Mouse (Mus musculus) spleen, adult 2 months (tissue): Measurements from ENCODE around the gene Acp5. TPM values are rescaled to one million over a fixed set of nuclear protein-coding genes. Genes with fewer than 3 reads are reported as not detected.

Source experiments
- DNase-seq, 2 experiments: peaks; one replicate each; pipeline versions ENCODE4 v3.0.0 to v3.0.0-alpha.2; 2012 to 2021; ENCODE audit warnings: low spot score in 2 of 2, low read depth in 1 of 2
- H3K27ac ChIP-seq: fragments of 200-500 bp; 2 replicates; pipeline ENCODE4 v1.5.1; 2012; ENCODE audit warnings: low read length, inconsistent platforms; ENCODE audit not compliant: insufficient read depth
- H3K27me3 ChIP-seq: fragments of 200-500 bp; 2 replicates; pipeline ENCODE4 v1.6.1; 2012; ENCODE audit warnings: mild to moderate bottlenecking, moderate library complexity, low read length, inconsistent platforms; ENCODE audit not compliant: control insufficient read depth, insufficient read depth
- H3K36me3 ChIP-seq: fragments of 200-500 bp; 2 replicates; pipeline ENCODE4 v1.6.1; 2012; ENCODE audit warnings: mild to moderate bottlenecking, low read length, inconsistent platforms; ENCODE audit not compliant: control insufficient read depth, insufficient read depth
- H3K4me1 ChIP-seq: fragments of 200-500 bp; 2 replicates; pipeline ENCODE4 v1.6.1; 2011; ENCODE audit warnings: inconsistent platforms; ENCODE audit not compliant: control insufficient read depth, insufficient read depth, insufficient read length
- H3K4me3 ChIP-seq: fragments of 200-500 bp; 2 replicates; pipeline ENCODE4 v1.5.1; 2011; ENCODE audit warnings: mild to moderate bottlenecking, inconsistent platforms; ENCODE audit not compliant: insufficient read depth, insufficient read length; ENCODE audit errors: extremely low read depth
- CTCF ChIP-seq: fragments of 200-500 bp; IDR thresholded peaks from 2 replicates; pipeline ENCODE4 v1.5.1; 2011; ENCODE audit warnings: mild to moderate bottlenecking, inconsistent platforms; ENCODE audit not compliant: insufficient read depth, insufficient read length, insufficient replicate concordance; ENCODE audit errors: extremely low read depth
- POLR2A ChIP-seq: fragments of 200-500 bp; IDR thresholded peaks from 2 replicates; pipeline ENCODE4 v1.6.1; 2011; ENCODE audit warnings: low read depth, low read length, inconsistent platforms
- WGBS: fragments of 180-500 bp; shearing (Covaris S2); methylation state at CpG from one replicate; pipeline ENCODE4 v1.1.7; 2018; 5-methylcytosine and 5-hydroxymethylcytosine counted together
- polyA plus RNA-seq: library from polyadenylated mRNA; depleted of rRNA; stranded (reverse); fragments of >200 nt; gene quantifications from 2 replicates; pipeline ENCODE4 v1.2.3, GENCODE M21; 2012

The Acp5 gene
- polyA plus RNA-seq, 1 experiment: 340 TPM

DNA sequence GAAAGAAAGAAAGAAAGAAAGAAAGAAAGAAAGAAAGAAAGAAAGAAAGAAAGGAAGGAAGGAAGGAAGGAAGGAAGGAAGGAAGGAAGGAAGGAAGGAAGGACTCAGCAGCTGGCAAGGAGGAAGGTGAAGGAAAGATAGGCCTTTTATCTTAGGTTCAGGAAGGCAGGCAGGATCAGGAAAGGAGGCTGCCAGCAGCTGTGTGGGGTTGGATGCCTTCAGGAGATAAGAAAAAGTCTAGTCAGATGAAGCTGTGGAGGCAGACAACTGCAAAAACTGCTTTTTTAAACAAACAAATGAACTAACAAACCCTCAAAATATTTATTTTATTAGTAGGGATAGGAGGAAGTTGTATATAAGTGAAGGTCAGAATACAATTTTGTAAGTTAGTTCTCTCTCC lies 14.0 kb downstream of the Acp5 start:
- H3K27ac ChIP-seq: peak overlapping the region; percentile 93
- no peaks in the 10 kb centered on the region; the same call in 1 of the 2 replicates for H3K36me3 ChIP-seq
- H3K27me3 ChIP-seq: no peaks in the 10 kb centered on the region
- DNase-seq: no peak
- TF ChIP-seq CTCF (no peak), POLR2A (no peak)
- H3K4me3 ChIP-seq: no peak overlapping the region
- H3K4me1 ChIP-seq: peaks cover 41% of the 10 kb centered on the region; the same call in 1 of the 2 replicates

DNA sequence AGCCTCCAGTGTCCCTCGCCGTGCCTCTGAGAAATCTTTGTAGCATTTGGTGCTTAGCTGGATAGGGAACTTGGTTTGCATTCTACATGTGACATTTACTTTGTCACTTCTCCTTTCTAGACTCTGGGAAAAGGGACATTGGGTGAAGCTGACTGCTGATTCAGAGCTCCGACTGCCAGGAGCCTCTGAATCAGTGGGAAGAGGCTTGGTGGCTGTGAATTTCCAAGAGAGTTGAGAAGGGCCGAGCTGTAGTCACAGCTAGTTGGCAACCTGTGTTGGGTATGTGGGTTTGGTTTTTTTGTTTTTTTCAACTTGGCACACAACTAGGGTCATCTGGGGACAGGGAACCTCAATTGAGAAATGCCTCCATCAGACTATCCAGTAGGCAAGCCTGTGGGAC lies 16.0 kb downstream of the Acp5 start:
- Histone ChIP-seq H3K27me3 (no peaks in the 10 kb centered on the region), H3K27ac (peak overlapping the region; percentile 80), H3K4me3 (no peak overlapping the region), H3K4me1 (peaks cover 42% of the 10 kb centered on the region; the same call in 1 of the 2 replicates), H3K36me3 (no peaks in the 10 kb centered on the region)
- no peak for DNase-seq
- 68% methylated on average over 4 of the region's 4 CpGs for WGBS
- no peak for TF ChIP-seq CTCF
- TF ChIP-seq POLR2A: no peak

- DNase-seq: peak; percentile 71 to 88
- H3K27me3 ChIP-seq: no peaks in the 10 kb centered on the region
- TF ChIP-seq POLR2A (no peak), CTCF (peak; percentile 63; the same call in 1 of the 2 replicates)
- peak overlapping the region; percentile 9; the same call in 1 of the 2 replicates for H3K27ac ChIP-seq
- H3K4me3 ChIP-seq: no peak overlapping the region
- peaks cover 36% of the 10 kb centered on the region; the same call in 1 of the 2 replicates for H3K4me1 ChIP-seq
- WGBS: 38% methylated on average over 10 of the region's 10 CpGs
- peaks cover 8% of the 10 kb centered on the region; the same call in 1 of the 2 replicates for H3K36me3 ChIP-seq
These were observed 17.6 kb downstream of the Acp5 start for GRCm38 (mm10) chr9:22117754-22118456.

- Histone ChIP-seq H3K27ac (peak within 1 kb of the TSS; percentile 31), H3K27me3 (no peaks in the 10 kb centered on the region)
- TF ChIP-seq CTCF: no peak
- TF ChIP-seq POLR2A: peak; percentile 35; the same call in 1 of the 2 replicates
These were observed 18.6 kb downstream of the Acp5 start, which contains the start of gene Elof1 for GRCm38 (mm10) chr9:22116740-22117426. Gene Elof1 (minus strand): TSS chr9:22117172.

DNA sequence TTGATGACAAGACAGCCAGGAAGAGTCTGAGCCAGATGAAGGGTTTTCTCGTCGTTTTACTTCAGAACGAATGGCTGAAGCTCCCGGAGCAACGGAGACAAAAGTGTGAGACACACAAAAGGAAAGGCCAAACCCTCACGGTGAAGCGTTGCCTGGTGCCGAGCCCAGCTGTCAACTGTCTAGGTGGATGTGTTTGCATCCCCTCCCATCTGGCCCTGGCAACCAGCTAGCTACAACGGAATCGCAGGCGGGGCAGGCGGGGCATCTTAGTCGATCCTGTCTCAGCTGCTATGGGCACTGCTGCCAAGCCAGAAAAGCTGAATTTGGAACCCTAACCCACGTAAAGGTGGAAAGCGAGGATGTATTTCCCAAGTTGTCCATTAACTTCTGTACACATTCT lies 19.4 kb downstream of the Acp5 start:
- H3K4me1 ChIP-seq: peaks cover 23% of the 10 kb centered on the region; the same call in 1 of the 2 replicates
- no peak for DNase-seq
- no peak for TF ChIP-seq CTCF
- TF ChIP-seq POLR2A: no peak
- peaks cover 14% of the 10 kb centered on the region for H3K36me3 ChIP-seq
- 25% methylated on average over 15 of the region's 15 CpGs for WGBS
- H3K4me3 ChIP-seq: peak overlapping the region; percentile 77; the same call in 1 of the 2 replicates
- no peaks in the 10 kb centered on the region for H3K27me3 ChIP-seq
- H3K27ac ChIP-seq: no peak overlapping the region

More at GRCm38 (mm10) chr9:22116740-22117426, 18.6 kb downstream of the Acp5 start, which contains the start of gene Elof1:
- WGBS: under 1% methylated on average over 52 of the region's 52 CpGs
- peak; percentile 93 for DNase-seq
- Histone ChIP-seq H3K36me3 (peaks cover 14% of the 10 kb centered on the region), H3K4me3 (peak within 1 kb of the TSS; percentile 77), H3K4me1 (peaks cover 28% of the 10 kb centered on the region; the same call in 1 of the 2 replicates)

DNA sequence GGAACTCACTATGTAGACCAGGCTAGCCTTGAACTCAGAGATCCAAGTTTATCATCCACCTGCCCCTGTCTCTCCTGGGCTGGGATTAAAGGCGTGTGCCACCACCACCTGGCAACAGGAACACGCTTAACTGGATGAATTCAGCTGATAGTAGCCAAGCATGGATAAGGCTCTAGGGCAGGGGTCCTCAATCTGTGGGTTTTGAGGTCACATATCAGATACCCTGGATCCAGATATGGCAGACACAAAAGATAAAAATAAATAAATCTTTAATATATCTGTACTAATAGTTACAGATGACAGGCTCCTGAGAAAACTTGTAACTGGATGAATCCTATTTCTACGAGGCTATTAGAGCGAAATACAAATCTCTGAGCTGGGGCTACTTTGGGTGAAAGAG lies 19.9 kb downstream of the Acp5 start:
- 86% methylated on average over 4 of the region's 4 CpGs for WGBS
- Histone ChIP-seq H3K27me3 (no peaks in the 10 kb centered on the region), H3K27ac (no peak overlapping the region), H3K4me1 (peaks cover 18% of the 10 kb centered on the region; the same call in 1 of the 2 replicates), H3K4me3 (no peak overlapping the region), H3K36me3 (peaks cover 14% of the 10 kb centered on the region)
- TF ChIP-seq POLR2A (no peak), CTCF (no peak)
- DNase-seq: no peak

DNA sequence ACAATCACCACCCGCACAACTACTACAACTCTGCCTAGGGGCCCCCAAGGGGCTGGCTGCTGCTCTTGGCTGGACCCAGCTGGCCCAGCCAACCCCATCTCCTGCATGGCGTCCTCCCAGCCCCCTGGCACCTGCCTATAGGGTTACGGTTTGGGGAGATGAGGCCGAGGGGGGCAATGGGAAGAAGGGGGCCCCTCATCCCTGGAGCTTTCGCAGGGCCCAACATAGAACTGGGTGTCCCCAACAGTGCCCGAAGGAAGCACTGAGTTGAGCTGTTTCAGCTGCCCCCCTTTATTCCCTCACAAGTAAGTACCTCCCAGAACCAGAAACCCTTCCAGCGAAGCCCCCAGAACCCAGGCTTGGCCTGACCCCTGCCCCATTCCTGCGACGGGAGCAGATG lies 27.3 kb downstream of the Acp5 start:
- Histone ChIP-seq H3K36me3 (peaks cover 12% of the 10 kb centered on the region), H3K27ac (no peak overlapping the region), H3K27me3 (no peaks in the 10 kb centered on the region), H3K4me3 (no peak overlapping the region), H3K4me1 (no peaks in the 10 kb centered on the region)
- DNase-seq: no peak
- TF ChIP-seq CTCF: no peak
- WGBS: 58% methylated on average over 9 of the region's 9 CpGs
